Mouse (Mus musculus) adrenal gland, adult 8-10 months (tissue): ENCODE measurements around the gene Pam16. TPM values are rescaled to one million over a fixed set of nuclear protein-coding genes. Genes with fewer than 3 reads are reported as not detected.
A peak's percentile ranks its signal among the peaks of the same experiment; 100 is the strongest.

Source experiments
- DNase-seq: peaks from one replicate; pipeline ENCODE4 v3.0.0; 2022
- total RNA-seq, 4 experiments: library from RNA; stranded (reverse); gene quantifications; 2 replicates each; pipeline ENCODE4 v1.2.4; 2022

Pam16 gene
- total RNA-seq, 4 experiments from 2014 or later, result 81.7 to 124 (median 102) TPM

DNA sequence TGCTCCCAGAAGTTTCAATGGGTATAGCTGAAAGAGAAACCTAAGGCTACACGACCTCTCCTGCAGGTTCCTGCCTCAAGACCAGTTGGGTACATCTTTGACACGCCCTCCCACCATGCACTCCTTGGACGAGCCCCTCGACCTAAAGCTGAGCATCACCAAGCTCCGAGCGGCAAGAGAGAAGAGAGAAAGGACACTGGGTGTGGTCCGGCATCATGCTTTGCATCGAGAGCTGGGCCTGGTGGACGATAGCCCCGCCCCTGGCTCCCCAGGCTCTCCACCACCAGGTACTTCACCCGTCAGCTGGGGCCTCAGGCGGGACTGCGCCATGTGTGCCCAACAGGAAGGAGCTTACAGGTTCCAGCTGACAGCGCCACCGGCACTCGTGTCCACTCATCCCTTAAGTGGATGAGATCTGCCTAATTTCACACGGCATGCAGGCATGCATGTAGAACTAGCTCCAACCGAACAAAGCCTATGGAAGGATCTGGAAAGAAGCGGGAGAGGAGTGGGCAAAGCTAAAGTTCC, 16.2 kb downstream of the Pam16 start:
- DNase-seq, result no peak

- peak; percentile 73 for DNase-seq
Observed at GRCm38 (mm10) chr16:4607818-4608531, 16.8 kb downstream of the Pam16 start.

DNA sequence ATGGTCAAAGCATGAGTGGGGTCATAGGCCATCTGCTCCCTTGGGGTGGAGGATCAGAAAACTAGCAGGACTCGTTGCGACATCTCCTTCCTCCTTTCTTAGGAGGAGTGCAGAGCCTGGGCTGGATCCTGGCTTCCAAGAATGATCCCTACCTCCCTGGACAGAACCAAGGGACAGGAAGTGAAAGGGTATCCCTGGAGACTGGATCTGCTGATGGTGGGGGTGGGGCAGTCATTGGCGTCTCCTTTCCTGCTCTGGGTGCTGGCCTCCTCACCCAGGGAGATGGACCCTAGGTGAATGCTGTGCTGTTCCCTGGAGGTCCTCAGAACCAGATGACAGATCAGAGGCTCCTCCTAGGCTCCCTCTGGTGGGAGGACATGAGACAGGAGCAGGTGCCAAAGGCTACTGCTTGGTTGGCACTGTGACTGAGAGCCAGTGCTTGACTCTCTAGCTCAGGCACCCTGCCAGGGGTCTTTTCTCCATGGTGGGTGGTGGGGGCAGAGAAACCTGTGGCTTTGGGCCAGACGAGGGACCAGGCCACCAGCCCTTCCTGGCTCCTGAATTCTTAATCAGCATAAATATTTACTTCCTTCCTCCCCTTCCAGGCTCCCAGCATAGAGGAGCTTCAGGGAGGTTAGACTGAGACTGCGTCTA, 18.2 kb downstream of the Pam16 start:
- DNase-seq, result no peak

- no peak for DNase-seq
Observed at GRCm38 (mm10) chr16:4605514-4606131, 19.2 kb downstream of the Pam16 start.

DNA sequence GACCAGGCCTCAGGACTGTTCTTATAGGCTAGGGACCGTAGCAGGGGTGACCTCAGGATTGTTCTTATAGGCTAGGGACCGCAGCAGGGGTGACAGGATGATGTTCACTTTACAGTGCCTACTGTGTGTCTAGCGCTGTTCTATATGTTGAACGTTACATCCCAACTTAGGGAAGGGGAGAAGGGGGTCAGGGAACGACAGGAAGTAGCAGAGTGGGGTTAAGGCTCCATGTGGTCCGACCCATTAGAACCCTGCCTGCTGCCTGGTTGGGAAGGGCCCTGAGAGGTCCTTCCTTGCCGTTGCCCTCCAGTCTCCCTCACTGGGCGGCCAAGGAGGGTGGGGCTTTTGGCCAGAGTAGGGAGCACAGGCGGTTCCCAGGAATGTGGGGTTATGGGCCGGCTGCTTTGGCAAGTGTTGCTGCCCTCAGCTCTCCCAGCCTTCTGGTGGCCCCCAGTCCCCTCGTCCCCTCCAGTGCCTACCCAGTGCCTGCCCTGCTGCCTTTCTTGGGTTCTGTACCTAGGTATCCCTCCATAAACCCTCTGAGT, 20.4 kb downstream of the Pam16 start:
- no peak for DNase-seq

DNA sequence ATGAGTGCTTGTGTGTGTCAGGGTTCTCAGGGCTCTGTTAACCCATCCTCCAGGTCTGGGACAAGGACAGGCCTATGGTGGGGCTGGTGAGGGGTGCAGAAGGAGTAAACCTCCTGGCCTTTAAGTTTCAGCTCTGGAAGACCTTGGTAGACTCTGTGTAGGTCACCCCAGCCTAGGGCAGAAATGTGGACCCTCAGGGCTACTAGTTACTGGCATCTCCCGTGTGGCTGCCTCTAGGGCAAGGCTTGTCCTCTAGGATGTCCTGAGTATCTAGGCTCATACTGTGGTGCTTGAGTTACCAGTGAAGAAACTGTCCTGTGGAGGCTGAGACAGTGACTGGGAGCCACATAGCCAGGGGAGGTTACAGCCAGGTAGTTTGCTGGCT, 21.3 kb downstream of the Pam16 start:
- DNase-seq, result no peak

DNA sequence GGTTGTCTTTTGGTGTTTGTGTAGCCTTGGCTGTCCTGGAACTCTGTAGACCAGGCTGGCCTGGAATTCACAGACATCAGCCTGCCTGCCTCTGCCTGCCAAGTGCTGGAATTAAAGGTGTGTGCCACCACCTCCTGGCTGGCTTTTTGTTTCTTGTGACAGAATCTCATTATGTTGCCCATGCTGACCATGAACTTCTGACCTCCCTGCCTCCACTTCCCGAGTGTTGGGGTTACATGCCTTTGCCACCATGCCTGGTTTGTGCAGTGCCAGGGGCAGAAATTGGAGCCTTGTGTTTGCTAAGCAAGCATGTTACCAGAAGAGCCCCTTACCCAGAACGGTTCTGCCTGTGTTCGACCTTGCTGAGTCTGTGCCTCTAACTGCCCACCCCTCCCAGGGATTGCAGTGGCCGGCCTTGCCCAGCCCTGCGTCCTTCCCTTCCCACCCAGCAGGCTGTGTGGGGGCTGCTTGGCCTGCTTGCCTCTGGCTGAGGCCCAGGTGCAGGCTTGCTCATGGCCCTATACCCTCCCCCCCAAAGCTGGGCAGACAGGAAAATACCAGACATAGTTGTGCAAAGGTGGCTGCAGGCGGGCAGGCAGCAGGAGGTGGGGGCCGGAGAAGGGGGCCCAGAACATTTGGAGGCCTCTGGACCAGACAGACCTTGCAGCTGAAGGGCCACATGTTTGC, 21.9 kb downstream of the Pam16 start:
- peak; percentile 18 for DNase-seq

GRCm38 (mm10) chr16:4602189-4602588, 22.6 kb downstream of the Pam16 start:
- DNase-seq, result no peak

DNA sequence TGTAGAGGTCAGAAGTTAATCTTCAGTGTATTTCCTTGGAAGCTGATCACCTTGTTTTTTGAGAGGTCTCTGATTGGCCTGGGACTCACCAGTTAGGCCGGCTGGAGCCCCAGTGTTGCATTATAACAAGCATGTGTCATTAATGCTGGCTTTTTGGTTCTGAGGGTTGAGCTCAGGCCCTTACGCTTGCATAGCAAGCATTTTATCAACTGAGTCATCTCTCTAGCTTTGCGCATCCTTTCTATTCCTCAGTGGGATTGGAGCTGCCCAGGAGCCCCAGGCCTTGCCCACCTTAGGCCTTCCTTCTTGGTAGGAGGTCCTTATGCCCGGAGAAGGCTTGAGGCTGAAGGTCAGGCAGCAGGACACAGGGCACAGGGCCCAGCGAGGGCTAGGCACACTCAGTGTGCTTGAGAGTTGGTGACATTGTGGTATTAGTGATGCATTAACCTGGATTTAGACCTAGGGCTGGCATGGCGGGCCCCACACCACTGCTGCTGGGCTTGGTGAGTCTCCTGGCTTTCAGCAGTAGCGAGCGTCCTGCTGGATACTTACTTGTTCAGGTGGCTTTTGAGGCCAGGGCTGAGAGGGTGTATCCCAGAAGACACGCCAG, 24.0 kb downstream of the Pam16 start:
- DNase-seq, result no peak

DNA sequence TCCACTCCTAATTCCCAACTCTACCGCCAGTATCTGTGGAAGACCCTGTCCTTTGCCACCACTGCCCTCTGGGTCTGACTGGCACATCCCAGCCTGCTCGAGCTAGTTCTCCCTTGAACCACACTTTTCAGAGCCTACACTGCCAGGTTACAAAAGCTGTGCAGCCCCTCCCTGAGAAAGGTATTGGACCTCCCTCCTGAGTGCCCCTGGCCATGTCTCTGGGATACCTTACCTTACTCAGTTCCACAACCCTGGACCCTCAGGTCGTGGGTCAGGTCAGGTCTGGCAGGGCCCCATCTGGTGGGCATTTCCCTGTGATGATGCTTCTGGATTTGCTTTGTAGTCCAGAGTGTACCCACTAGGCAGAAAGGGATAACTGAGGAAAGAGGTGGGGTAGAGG, 25.2 kb downstream of the Pam16 start:
- no peak for DNase-seq

DNA sequence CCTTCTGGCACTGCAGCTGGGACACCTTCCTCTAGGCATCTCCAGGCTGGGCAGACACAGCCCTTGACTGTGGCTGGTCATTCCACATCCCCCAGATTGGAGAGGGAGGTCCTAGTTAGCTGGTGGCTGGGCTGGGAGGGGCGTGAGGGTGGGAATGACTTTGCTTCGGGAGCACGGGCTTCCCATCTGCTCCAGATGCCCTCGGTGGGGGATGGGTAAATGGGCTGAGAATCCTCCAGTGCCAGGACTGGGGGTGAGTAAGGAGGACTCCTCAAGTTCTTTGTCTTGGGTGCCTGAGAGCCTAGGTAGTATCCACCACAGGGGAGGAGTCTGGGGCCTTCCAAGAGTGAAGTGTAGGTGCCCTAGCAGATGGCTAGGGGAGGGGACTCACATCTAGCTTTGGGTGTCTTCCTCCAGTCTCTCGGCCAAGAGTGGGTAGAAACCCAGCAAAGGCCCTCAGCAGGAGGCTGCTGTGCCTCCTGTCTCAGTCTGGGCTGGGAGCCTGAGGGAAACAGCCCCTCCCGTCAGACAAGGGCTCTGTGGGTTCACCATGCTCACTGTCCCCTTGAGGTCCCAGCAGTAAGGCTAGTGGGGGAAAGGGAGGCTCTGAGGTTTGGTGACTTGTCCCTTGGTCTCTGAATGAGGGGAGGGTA, 25.8 kb downstream of the Pam16 start:
- DNase-seq, result no peak

DNA sequence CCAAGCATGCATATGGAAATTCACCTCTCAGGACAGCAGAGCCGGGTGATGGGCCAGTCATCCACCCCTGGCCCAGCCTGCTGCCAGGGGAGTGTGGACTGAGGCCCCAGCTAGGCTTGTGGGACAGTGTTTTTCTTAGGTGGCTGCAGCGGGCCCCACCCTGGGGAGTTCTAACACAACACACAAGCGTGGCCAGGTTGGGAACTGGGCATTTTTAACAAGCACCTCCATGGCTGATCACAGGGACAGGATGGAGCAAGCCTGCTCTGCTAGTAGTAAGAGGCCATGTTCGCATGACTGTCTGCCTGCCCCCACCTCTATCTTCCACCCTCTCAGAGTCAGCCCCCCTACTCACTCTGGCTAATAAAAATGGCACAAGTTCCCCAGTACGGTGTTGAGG, 26.7 kb downstream of the Pam16 start:
- no peak for DNase-seq

DNA sequence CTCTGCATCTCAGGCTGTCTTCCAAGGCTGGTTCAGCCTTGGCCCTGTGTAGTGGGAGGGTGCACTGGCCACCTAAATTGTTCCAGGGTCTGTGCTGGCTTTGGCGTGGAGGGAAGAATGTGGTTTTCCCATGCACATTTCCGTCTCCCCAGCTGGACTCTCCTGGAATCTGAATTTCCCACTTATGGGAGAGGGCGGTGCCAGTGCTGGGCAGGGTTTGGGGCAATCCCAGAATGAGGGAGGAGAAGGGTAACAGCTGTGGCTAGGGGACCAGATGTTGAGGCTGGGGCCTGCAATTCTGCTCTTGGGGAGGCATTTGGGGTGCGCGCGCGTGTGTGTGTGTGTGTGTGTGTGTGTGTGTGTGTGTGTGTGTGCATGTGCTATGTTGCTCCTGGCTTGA, 27.5 kb downstream of the Pam16 start:
- no peak for DNase-seq

GRCm38 (mm10) chr16:4596836-4597235, 28.0 kb downstream of the Pam16 start:
- DNase-seq, result no peak

- DNase-seq, result no peak
Observed at GRCm38 (mm10) chr16:4596141-4596728, 28.6 kb downstream of the Pam16 start.

DNA sequence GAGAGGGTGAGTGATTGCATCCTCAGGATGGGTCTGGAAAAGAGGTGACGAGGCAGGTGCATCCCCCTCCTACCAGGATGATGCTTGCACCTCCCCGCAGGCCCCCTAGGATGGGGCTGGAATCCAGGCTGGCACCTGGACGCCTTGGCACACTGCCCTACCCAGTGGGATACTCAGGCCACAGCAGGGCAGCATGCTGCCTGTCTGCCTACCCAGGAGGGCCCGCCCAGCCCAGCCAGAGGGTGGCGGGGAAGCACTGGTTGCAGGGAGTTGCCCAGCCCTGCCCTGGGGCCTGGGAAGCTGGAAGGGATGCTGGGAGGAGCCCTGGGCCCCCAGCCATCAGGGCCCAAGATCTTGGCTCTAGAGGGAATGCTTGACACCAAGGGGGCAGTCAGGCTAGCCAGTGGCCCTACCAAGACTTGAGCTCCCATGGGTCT, 29.2 kb downstream of the Pam16 start:
- no peak for DNase-seq

DNA sequence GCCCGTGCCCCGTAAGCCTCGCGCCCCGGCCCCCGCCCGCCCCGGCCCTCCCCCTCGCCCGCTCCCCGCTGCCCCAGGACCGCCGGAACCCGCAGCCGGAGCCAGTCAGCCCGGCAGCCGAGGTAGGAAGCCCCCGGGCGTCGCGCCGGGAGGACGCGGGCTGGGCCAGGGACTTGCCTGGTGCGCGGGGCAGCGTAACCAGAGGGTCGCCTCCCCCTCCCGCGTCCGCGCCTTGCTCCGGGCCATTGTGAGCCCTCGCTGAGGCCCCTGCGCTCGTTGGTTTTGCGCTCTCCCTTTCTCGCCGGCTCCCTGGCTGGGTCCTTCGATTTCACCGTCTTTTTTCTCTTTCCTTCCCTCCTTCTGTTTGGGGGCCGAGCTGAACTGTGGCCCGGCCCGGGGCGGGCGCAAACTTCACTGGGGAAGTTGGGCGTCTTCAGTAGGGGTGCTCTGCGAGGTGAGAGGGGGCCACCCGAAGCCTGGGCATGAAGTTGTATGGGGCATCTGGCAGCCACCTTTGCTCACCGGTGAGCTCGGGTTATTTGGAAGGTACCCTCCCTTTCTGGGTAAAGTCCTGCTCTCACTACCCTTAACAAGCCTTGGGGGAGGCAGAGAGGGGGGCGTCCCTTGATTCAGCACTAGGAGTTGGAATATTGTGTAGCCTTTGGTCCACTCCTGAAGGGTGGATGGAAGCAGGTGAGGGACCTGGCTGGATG, 29.8 kb downstream of the Pam16 start:
- no peak for DNase-seq

GRCm38 (mm10) chr16:4593971-4594813, 30.6 kb downstream of the Pam16 start, which contains the start of gene Glis2:
Gene Glis2 (plus strand): TSS chr16:4594713.
- peak; percentile 47 for DNase-seq
